Mouse (Mus musculus) brain, embryonic 14.5 days (tissue): Measurements from ENCODE around the gene Nrg4.

ENCODE experiments used
- CTCF ChIP-seq: fragments of 200-500 bp; IDR thresholded peaks from 2 replicates; pipeline ENCODE4 v1.5.1; 2012; ENCODE audit warnings: inconsistent platforms, mild to moderate bottlenecking, moderate library complexity, borderline replicate concordance; ENCODE audit not compliant: insufficient read depth, insufficient read length; ENCODE audit errors: extremely low read depth
- POLR2A ChIP-seq: fragments of 200-500 bp; IDR thresholded peaks from 2 replicates; pipeline ENCODE4 v1.6.1; 2012; ENCODE audit warnings: mild to moderate bottlenecking, inconsistent platforms, borderline replicate concordance; ENCODE audit not compliant: poor library complexity, insufficient read depth, insufficient read length, severe bottlenecking; ENCODE audit errors: extremely low read depth

DNA sequence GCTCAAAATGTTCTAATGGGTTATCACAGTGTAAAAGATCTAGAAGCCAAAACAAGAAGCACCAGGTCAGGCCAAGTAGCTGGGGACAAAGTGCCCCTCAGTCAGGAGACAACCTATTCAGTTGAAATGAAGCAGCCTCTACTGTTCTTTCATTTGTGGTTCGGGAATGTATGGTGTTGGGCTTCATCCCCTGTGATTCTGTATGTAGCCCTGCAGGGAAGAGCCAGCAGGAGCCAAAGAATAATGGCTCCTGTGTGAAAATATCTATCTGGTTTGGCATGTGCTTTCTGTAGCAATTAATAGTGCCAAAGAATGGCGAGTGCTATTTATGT lies 118.2 kb downstream of the Nrg4 start:
- TF ChIP-seq CTCF (no peak), POLR2A (no peak)
